Mouse (Mus musculus) cerebellum, adult 2 months (tissue): ENCODE measurements around the gene Med13l. TPM values are rescaled to one million over a fixed set of nuclear protein-coding genes. Genes with fewer than 3 reads are reported as not detected.

Source experiments
- DNase-seq, 2 experiments: peaks; one replicate each; pipeline ENCODE4 v3.0.0; 2021
- H3K27ac ChIP-seq: fragments of 200-500 bp; 2 replicates; pipeline ENCODE4 v1.5.1; 2012; ENCODE audit warnings: low read length, control low read depth, inconsistent platforms; ENCODE audit not compliant: insufficient read depth
- H3K27me3 ChIP-seq: fragments of 200-500 bp; 2 replicates; pipeline ENCODE4 v1.6.1; 2012; ENCODE audit warnings: inconsistent platforms, mild to moderate bottlenecking, low read length, moderate library complexity; ENCODE audit not compliant: control insufficient read depth, insufficient read depth
- H3K4me1 ChIP-seq: fragments of 200-500 bp; 2 replicates; pipeline ENCODE4 v1.6.1; 2011; ENCODE audit warnings: low read length; ENCODE audit not compliant: control insufficient read depth, insufficient read depth
- H3K4me3 ChIP-seq: fragments of 200-500 bp; replicated peaks from 2 replicates; pipeline ENCODE3; 2011; ENCODE audit warnings: mild to moderate bottlenecking, low read depth, low read length, control low read depth; ENCODE audit not compliant: insufficient read depth
- CTCF ChIP-seq: fragments of 200-500 bp; IDR thresholded peaks from 2 replicates; pipeline ENCODE4 v1.5.1; 2011; ENCODE audit warnings: low read depth, mild to moderate bottlenecking, control low read depth, low read length, moderate library complexity, borderline replicate concordance; ENCODE audit not compliant: insufficient read depth
- POLR2A ChIP-seq: fragments of 200-500 bp; IDR thresholded peaks from 2 replicates; pipeline ENCODE4 v1.6.1; 2011; ENCODE audit warnings: low read length, control low read depth, borderline replicate concordance; ENCODE audit not compliant: insufficient read depth
- WGBS: fragments of 180-500 bp; shearing (Covaris S2); methylation state at CpG from one replicate; pipeline ENCODE4 v1.1.7; 2018; 5-methylcytosine and 5-hydroxymethylcytosine counted together
- polyA plus RNA-seq: library from polyadenylated mRNA; depleted of rRNA; stranded (reverse); fragments of >200 nt; gene quantifications from 2 replicates; pipeline ENCODE4 v1.2.3, GENCODE M21; 2012

Med13l gene
- polyA plus RNA-seq, 1 experiment, result 22.7 TPM

GRCm38 (mm10) chr5:118589186-118589892, 28.9 kb downstream of the Med13l start:
- WGBS, result 70% methylated on average over 11 of the region's 11 CpGs
- DNase-seq, result no peak
- H3K27me3 ChIP-seq, result no peaks in the 10 kb centered on the region
- H3K4me1 ChIP-seq, result peaks cover 23% of the 10 kb centered on the region
- 0 out of 2 replicates have a peak overlapping the region, but pooled peaks have one; percentile 11 for H3K27ac ChIP-seq
- no peak overlapping the region for H3K4me3 ChIP-seq
- TF ChIP-seq POLR2A, result no peak
- no peak for TF ChIP-seq CTCF

DNA sequence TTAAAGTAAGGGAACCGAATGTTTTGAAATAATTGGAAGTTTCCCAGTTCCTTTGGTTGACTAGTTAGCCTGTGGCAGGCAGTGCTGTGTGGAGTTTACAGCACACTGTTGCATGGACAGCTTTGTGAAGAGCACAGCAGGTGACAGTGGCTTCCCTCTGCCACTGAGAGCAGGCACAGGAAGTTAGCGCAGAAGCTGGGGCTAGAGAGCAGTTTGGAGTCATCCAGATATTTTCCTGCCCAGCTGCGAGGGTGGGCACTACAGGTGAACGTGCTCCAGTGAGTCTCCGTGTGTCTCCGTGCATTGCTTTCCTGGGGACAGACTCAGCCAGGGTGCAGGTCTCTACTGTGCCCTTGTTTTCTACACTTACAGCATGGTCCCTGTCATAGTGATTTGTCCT, 30.4 kb downstream of the Med13l start:
- Histone ChIP-seq H3K27ac (no peak overlapping the region), H3K27me3 (no peaks in the 10 kb centered on the region), H3K4me1 (peaks cover 25% of the 10 kb centered on the region), H3K4me3 (no peak overlapping the region)
- 40% methylated on average over 6 of the region's 6 CpGs for WGBS
- TF ChIP-seq POLR2A (no peak), CTCF (no peak)
- DNase-seq, result no peak

DNA sequence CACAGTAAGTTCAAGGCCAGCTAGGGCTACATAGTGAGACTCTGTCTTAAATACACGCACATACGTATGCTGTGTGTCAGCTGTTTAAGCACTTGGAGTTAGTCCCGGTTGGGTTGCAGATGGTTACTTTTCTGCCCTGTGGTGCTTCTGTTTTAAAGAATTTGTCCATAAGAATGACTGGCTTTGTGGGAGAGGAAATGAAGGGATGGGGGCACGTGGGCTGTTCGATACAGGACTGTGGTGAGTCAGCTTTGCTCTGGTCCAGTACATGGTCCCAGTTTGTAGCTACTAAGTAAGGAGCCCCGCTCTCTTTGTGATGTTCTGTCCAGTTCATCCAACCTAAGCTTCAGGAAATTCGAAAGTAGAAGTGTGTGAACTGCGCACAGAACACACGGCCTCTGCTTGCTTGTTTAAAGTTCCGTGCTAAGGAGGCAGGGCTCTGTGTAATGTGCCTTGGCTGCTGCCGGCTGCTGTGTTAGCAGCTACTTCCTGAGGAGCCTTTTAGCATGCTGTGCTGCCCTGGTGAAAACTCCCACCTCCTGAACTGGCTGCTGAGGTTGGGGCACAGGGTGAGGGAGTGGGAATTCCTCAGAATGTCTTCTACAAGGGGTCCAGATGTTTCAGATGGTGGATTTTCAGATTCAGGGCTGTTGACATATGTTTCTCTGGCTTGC, 31.5 kb downstream of the Med13l start:
- TF ChIP-seq CTCF (no peak), POLR2A (no peak)
- DNase-seq, result peak in 1 of 2 experiments; percentile 13
- no peak overlapping the region for H3K27ac ChIP-seq
- 42% methylated on average over 11 of the region's 11 CpGs for WGBS
- peaks cover 32% of the 10 kb centered on the region for H3K4me1 ChIP-seq
- H3K27me3 ChIP-seq, result no peaks in the 10 kb centered on the region
- H3K4me3 ChIP-seq, result no peak overlapping the region

- H3K27me3 ChIP-seq, result no peaks in the 10 kb centered on the region
- 24% methylated on average over 14 of the region's 14 CpGs for WGBS
- DNase-seq, result peak; percentile 62 to 70
- no peak overlapping the region for H3K27ac ChIP-seq
- H3K4me3 ChIP-seq, result no peak overlapping the region
- TF ChIP-seq POLR2A, result no peak
- TF ChIP-seq CTCF, result peak; percentile 80
- H3K4me1 ChIP-seq, result peaks cover 27% of the 10 kb centered on the region
These were observed 34.2 kb downstream of the Med13l start for GRCm38 (mm10) chr5:118594470-118595236.

GRCm38 (mm10) chr5:118595901-118596300, 35.4 kb downstream of the Med13l start:
- Histone ChIP-seq H3K27me3 (no peaks in the 10 kb centered on the region), H3K27ac (no peak overlapping the region), H3K4me1 (peaks cover 30% of the 10 kb centered on the region), H3K4me3 (no peak overlapping the region)
- WGBS, result 72% methylated on average over 5 of the region's 5 CpGs
- TF ChIP-seq CTCF (no peak), POLR2A (no peak)
- DNase-seq, result peak in 1 of 2 experiments; percentile 13

- WGBS, result 61% methylated on average over 15 of the region's 15 CpGs
- Histone ChIP-seq H3K4me1 (peaks cover 24% of the 10 kb centered on the region), H3K27ac (no peak overlapping the region), H3K27me3 (no peaks in the 10 kb centered on the region), H3K4me3 (no peak overlapping the region)
- no peak for TF ChIP-seq POLR2A
- DNase-seq, result peak in 1 of 2 experiments; percentile 10
These were observed 36.1 kb downstream of the Med13l start for GRCm38 (mm10) chr5:118596452-118597092.

DNA sequence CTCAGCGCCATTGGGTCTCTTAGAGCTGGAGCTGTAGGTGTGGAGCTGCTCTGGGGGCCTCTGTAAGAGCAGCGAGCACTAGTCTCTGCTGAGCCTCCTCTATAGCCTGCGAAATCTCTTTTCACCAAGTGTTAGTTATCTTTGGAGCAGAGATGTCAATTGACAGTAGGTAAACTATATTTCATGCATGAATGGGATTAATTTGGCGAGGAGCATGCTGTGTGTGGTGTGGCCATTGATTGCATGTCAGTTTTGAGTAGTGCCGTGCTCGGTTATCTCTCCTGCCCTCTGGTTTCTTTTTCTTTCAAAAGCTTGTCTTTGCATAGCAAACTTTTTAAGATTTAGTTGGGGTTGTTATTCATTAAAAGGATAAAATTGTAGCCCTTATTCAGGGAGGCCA, 38.1 kb downstream of the Med13l start:
- WGBS, result 57% methylated on average over 6 of the region's 6 CpGs
- Histone ChIP-seq H3K27ac (no peak overlapping the region), H3K4me3 (no peak overlapping the region), H3K27me3 (no peaks in the 10 kb centered on the region), H3K4me1 (peaks cover 33% of the 10 kb centered on the region)
- TF ChIP-seq POLR2A (no peak), CTCF (no peak)
- DNase-seq, result no peak

DNA sequence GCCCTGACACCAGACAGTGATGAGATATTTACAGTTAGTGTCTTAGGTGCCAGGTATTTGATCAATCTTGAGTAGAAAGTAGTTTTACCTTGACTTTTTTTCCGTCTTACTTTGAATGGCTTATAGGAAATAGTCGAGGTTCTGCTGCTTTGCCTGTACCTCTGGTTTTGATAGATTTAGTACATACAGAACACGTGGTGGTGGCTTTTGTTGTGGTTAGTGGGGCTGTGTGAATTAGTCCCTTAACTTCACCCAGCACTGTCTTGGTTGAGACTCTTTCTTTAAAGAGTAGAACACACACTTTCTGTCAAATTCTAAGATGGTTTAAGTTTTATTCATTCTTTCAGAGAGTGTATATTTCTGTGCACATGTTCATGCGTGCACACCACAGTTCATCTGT, 41.0 kb downstream of the Med13l start:
- H3K4me3 ChIP-seq, result no peak overlapping the region
- TF ChIP-seq CTCF (no peak), POLR2A (no peak)
- no peaks in the 10 kb centered on the region for H3K27me3 ChIP-seq
- H3K27ac ChIP-seq, result no peak overlapping the region
- H3K4me1 ChIP-seq, result peaks cover 37% of the 10 kb centered on the region
- WGBS, result 92% methylated on average over 4 of the region's 4 CpGs
- no peak for DNase-seq
